Mouse (Mus musculus): Measurements from ENCODE around the gene Zmynd19.
A peak's percentile ranks its signal among the peaks of the same experiment; 100 is the strongest.

The Zmynd19 gene

DNA sequence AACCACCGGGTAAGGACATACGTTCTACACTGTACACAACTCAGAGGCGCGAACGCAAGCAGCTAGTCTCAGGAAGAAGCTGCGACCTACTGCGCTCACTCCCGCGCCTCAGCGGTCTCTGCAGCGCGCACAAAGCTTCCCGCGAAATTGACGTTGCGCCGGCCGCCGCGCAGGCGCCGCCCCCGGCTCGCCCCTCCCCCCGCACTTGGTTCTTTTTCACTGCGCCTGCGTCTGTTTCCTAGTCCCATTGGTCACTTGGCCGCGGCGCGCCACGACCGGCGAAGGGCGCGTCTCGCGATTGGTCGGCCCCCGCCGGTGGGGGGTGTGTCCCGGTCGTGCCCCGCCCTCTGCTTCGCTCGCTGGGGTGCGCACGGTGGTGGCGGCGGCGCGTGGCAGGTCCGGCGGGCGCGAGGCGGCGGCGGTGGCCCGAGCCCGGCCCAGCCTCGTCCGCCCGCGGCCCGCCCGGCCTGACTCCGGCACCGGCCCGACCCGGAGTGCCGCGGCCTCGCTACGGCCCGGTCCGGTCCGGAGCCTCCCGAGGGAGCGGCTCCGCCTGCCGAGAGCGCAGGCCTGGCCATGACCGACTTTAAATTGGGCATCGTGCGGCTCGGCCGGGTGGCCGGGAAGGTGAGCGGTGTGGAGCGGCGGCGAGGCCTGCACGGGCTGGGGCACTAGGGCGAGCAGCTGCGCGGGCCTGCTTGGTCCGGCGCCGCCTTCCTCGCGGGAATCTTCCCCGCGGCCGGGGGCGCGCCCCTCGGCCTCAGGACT is at the start of gene Zmynd19:
Gene Zmynd19, plus strand, starts transcription at position 372 of the 768 bp plus-strand sequence.
- peak; percentile 96 for DNase-seq (ENCODE audit: low spot score)

- DNase-seq (ENCODE audit: low spot score) = no peak
Measured at GRCm38 (mm10) chr2:24901055-24901454, 48.5 kb upstream of the Zmynd19 start.

DNA sequence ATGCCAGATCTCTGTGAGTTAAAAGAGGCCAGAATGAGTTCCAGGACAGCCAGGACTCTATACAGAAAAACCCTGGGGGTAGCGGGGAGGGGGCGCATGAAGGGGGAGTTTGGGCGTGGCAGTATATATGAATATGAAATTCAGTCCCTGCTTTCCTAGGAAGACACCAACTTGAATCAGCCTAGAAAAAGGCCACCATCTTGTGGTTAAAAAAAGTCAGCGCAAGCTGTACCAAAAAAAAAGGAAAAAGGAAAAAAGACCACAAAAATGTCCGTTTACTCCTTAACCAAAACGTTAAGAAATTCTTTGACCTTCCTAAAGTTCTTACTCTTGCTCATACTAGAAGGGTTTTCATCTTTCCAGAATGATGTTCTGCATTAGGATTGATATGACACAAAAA is 46.6 kb upstream of the Zmynd19 start:
- DNase-seq (ENCODE audit: low spot score) = no peak

- no peak for DNase-seq (ENCODE audit: low spot score)
Measured at GRCm38 (mm10) chr2:24904823-24905652, 44.6 kb upstream of the Zmynd19 start.

- no peak for DNase-seq (ENCODE audit: low spot score)
Measured at GRCm38 (mm10) chr2:24905653-24906155, 43.9 kb upstream of the Zmynd19 start.

DNA sequence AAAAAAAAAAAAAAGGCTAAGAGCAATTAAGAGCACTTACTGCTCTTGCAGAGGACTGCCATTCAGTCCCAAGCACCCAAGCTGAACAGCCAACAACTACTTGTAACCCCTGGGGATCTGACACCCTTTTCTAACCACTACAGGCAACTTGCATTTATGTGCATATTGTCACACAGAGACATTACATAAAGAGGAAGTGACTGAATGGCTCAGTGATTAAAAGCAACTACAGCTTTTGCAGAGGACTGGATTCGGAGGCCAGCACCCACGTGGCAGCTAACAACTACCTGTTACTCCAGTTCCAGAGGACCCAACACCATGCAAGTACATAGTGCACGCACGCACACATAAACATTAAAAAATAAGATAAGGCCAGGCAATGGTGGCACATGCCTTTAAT is 39.1 kb upstream of the Zmynd19 start:
- no peak for DNase-seq (ENCODE audit: low spot score)

DNA sequence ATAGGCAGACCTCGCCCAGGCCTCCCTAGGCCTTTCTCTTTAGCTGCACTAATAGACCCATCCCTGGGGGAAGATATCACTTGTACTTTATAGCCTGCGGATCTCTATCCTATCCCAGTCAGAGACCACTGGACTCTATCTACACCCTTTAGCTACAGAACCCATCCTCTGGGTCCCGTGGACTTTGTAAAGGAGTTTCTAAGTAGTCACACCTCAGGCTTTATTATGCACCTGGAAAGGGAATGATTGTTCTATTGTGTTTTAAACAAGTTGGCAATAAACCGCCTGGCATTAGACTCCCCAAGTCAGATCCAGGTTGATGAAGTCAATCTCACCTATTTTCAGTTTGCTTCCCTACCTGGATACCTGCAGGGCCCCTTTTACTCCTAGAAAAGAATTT is 37.4 kb upstream of the Zmynd19 start:
- no peak for DNase-seq (ENCODE audit: low spot score)

GRCm38 (mm10) chr2:24912589-24912988 is 37.0 kb upstream of the Zmynd19 start:
- no peak for DNase-seq (ENCODE audit: low spot score)

DNA sequence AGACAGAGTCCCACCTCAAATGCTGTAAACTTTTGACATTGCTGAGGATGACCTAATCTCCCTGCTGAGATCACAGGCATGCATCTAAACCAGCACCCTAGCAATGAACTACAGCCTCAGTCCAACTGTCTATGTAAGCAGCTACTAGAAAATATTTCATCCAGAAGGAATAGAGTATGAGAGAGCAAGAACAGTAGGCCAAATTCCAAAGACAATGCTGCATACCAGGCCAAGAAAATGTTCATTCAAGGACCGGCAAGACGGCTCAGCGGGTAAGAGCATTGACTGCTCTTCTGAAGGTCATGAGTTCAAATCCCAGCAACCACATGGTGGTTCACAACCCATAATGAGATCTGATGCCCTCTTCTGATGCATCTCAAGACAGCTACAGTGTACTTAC is 34.8 kb upstream of the Zmynd19 start:
- no peak for DNase-seq (ENCODE audit: low spot score)

GRCm38 (mm10) chr2:24918930-24919838 is 30.4 kb upstream of the Zmynd19 start, which contains the start of gene Ehmt1:
TSS of gene Ehmt1 (minus strand) at chr2:24919614.
- DNase-seq (ENCODE audit: low spot score) = peak; percentile 85

- DNase-seq (ENCODE audit: low spot score) = no peak
Measured at GRCm38 (mm10) chr2:24919839-24920175, 29.8 kb upstream of the Zmynd19 start.

DNA sequence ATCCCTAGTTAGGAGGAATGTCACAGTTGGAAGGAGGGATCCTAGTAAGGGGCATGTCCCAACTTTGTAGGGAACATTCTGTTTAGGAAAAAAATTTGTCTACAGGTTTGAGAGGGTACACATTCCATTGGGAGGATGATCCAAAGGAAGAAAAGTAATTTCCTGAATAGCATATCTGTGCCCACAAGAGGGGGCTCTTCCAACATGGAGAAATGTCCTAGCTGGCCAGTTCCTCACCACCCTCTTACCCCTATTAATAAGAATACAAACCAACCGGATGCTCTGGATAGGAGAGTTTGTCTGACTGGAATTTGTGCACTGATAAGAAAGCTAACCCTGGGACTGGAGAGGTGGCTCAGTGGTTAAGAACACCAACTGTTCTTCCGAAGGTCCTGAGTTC is 26.0 kb upstream of the Zmynd19 start:
- no peak for DNase-seq (ENCODE audit: low spot score)

DNA sequence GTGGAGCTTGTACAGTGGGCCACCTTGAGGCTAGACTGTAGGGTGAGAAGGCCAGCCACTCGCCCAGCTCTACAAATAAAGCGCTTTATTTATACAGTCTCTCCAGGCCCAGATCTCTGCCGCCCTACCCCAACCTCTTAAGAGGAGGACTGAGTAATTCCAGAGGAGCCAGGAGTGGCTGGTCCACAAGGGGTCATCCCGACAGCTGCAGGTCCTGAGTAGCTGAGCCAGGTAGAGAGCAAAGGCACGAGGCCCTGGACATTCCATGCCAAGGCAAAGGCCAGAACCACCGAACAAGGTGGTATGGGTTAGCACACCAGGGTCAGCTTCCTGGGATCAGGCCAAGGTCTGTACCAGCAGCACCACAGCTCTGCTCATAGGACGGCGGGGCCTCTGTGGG is 24.3 kb upstream of the Zmynd19 start:
- DNase-seq (ENCODE audit: low spot score) = no peak

GRCm38 (mm10) chr2:24926345-24926964 is 23.1 kb upstream of the Zmynd19 start:
- DNase-seq (ENCODE audit: low spot score) = no peak

DNA sequence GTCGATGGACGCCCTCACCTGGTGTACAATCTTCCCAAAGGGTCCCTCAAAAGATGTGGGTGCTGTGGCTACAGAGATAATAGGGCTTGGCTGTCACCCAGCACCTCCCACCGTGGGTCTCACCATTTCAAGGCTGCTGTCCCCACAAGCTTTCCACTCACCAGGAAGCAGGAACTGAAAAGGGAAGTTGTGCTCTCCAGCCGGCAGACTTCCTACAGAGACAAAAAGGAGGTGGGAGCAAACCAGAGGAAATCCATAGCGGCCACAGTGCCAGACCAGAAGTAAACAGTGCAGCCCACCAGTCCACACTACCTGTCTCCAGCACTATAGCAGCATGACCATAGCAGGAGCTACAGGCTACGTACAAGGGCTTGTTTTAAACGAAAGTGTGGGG is 22.6 kb upstream of the Zmynd19 start:
- no peak for DNase-seq (ENCODE audit: low spot score)

GRCm38 (mm10) chr2:24927810-24928479 is 21.6 kb upstream of the Zmynd19 start:
- DNase-seq (ENCODE audit: low spot score) = no peak

- DNase-seq (ENCODE audit: low spot score) = no peak
Measured at GRCm38 (mm10) chr2:24929119-24929518, 20.5 kb upstream of the Zmynd19 start.

GRCm38 (mm10) chr2:24929593-24929992 is 20.0 kb upstream of the Zmynd19 start:
- DNase-seq (ENCODE audit: low spot score) = no peak

- no peak for DNase-seq (ENCODE audit: low spot score)
Measured at GRCm38 (mm10) chr2:24934441-24934963, 15.1 kb upstream of the Zmynd19 start.

GRCm38 (mm10) chr2:24935057-24935796 is 14.4 kb upstream of the Zmynd19 start, which contains the start of gene Arrdc1:
TSS of gene Arrdc1 (minus strand) at chr2:24935252.
- DNase-seq (ENCODE audit: low spot score) = peak; percentile 66

Measured in ovary, postnatal 10 days (tissue).